Mouse (Mus musculus) Patski (cell line): ENCODE measurements around the gene Hs3st2. TPM values are rescaled to one million over a fixed set of nuclear protein-coding genes. Genes with fewer than 3 reads are reported as not detected.
"Not testable (repeated sequence)": the region's sequence is repeated elsewhere in the genome, so short reads cannot be mapped to it uniquely, and the experiment has no call there.

Experiments used
- ATAC-seq: fragments of 100-300 bp; one replicate; pipeline ENCODE4 v1.8.0; 2021
- CTCF ChIA-PET: fragments of 350-600 bp; sonication (Branson Sonifier 250); formaldehyde crosslinking; loops from one replicate; lab custom pipeline; 2022; ENCODE audit warnings: inconsistent platforms; lab: Charles Lee
- POLR2A ChIA-PET: fragments of 350-600 bp; sonication (Branson Sonifier 250); formaldehyde crosslinking; loops from one replicate; lab custom pipeline; 2022; ENCODE audit warnings: antibody characterized with exemption, inconsistent platforms; lab: Charles Lee
- DNase-seq: peaks from one replicate; pipeline ENCODE4 v3.0.0-alpha.2; 2011; ENCODE audit warnings: low read depth, low spot score
- H3K27me3 ChIP-seq: fragments of 371-371 bp; one replicate; pipeline ENCODE4 v1.5.1; 2021
- CTCF ChIP-seq: fragments of 100-300 bp; IDR thresholded peaks from one replicate; pipeline ENCODE4 v1.5.1; 2021
- in situ Hi-C: fragments of 300-500 bp; cut with MboI; formaldehyde crosslinking; loops from 3 replicates; pipeline ENCODE4 v1.11.1; 2018; ENCODE audit warnings: low pct_unique_long_range_greater_than_20kb, mixed read lengths
- polyA plus RNA-seq: library from polyadenylated mRNA; unstranded; gene quantifications from one replicate; pipeline ENCODE4 v1.2.3, GENCODE M21; 2021

The Hs3st2 gene
- polyA plus RNA-seq = not detected

DNA sequence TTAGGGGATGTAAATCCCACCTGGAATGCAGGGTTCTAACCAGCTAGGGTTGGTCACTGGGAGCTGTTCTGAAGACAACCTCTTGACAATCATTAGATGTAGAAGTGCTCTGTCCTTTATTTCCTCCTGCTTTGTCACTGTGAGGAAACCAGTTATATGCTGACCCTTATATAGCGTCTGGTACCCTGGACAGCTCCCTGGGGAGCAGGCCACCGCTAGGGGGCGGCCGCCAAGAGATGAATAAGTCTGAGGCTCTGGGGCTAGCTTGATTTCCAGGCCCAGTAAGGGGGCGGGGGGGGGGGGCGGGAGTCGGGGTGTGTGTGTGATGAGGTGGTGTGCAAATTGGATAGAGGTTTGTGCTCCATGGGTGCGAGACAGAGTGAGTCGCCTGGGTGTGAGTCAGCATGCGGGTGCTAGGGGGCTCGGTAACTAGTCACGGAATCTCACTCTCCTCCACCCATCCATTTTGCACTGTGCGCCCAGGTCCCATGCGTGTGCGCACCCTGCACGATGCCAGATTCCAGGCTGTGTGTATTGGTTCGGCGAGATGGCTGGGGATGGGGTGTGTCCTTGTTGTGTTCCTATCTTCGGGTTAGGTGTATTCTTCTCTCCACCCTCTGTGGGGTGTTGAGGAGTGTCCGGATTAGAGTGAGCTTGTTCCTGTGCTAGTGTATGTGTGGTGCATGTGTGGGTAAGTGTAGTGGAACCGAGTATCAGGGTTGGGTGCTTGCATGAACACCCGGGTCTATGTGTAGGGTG is at the start of gene Hs3st2:
Gene Hs3st2, plus strand, starts transcription at position 635 of the 759 bp plus-strand sequence.
- ATAC-seq = no peak
- peak; percentile 63 for TF ChIP-seq CTCF
- ChIA-PET POLR2A (no interaction called here), CTCF (interaction anchor here (0.8 kb wide), 1 partner anchor 63 kb away, joined by 4 read pairs; no protein-coding TSS in a partner anchor)
- DNase-seq = no peak
- H3K27me3 ChIP-seq = peaks cover 10% of the 10 kb centered on the region
- in situ Hi-C loops = no loop called here

- ChIA-PET POLR2A (no interaction called here), CTCF (no interaction called here)
- ATAC-seq = no peak
Observed at GRCm38 (mm10) chr7:121348284-121348963, 43.2 kb upstream of the Hs3st2 start.

GRCm38 (mm10) chr7:121351688-121352087 is 40.0 kb upstream of the Hs3st2 start:
- H3K27me3 ChIP-seq = no peaks in the 10 kb centered on the region
- TF ChIP-seq CTCF = no peak
- ATAC-seq (no peak), DNase-seq (no peak)
- CTCF ChIA-PET = interaction anchor here (2.5 kb wide), 1 partner anchor 9 kb away, joined by 5 read pairs; no protein-coding TSS in a partner anchor
- in situ Hi-C loops = no loop called here
- POLR2A ChIA-PET = no interaction called here

More at GRCm38 (mm10) chr7:121348284-121348963, 43.2 kb upstream of the Hs3st2 start:
- no peak for DNase-seq
- no peaks in the 10 kb centered on the region for H3K27me3 ChIP-seq
- in situ Hi-C loops = no loop called here
- no peak for TF ChIP-seq CTCF

DNA sequence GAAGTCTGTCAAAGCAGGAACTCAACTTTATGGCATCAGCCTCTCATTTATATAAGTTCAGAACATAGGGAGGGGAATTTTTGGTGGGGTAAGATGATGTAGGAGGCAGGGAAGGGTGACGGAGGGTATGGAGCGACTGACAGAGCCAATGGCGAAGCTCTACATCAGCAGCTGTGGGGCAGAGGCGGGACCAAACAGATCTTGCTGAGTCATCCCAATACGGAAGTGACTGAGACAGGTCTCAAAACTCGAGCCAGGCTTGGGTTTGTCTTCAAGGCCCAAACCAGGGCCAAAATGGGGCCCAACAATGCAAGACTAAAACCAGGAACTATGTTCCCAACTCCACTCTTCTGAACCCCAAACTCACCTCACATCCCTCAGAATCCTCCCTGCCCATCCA is 30.2 kb upstream of the Hs3st2 start:
- CTCF ChIA-PET = interaction anchor here (1.1 kb wide), 1 partner anchor 9 kb away, joined by 5 read pairs; no protein-coding TSS in a partner anchor
- in situ Hi-C loops, H3K27me3 ChIP-seq, DNase-seq, POLR2A ChIA-PET, ATAC-seq: not testable (repeated sequence)

DNA sequence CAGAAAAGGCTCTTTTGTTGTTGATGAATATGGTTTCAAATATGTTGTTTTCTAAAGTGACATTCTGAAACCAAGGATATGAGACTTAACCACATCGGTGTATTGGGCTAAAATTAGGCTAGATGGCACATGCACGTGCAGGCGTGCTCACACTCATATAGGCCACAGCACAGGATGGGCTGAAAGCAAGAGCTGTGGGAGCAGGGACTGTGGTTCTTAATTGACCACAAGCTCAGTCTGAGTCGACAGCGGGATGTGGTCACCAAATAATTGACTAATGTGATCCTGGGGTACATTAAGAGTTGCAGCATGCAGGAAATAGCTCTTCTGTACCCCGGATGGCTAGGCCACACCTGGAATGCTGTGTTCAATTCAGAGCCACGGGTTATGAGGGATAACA is 26.1 kb upstream of the Hs3st2 start:
- TF ChIP-seq CTCF = no peak
- CTCF ChIA-PET = no interaction called here
- POLR2A ChIA-PET = no interaction called here
- H3K27me3 ChIP-seq = no peaks in the 10 kb centered on the region
- in situ Hi-C loops = no loop called here
- ATAC-seq = no peak
- DNase-seq = no peak

GRCm38 (mm10) chr7:121367185-121367584 is 24.5 kb upstream of the Hs3st2 start:
- POLR2A ChIA-PET = no interaction called here
- in situ Hi-C loops = no loop called here
- no peak for DNase-seq
- CTCF ChIA-PET = no interaction called here
- H3K27me3 ChIP-seq = no peaks in the 10 kb centered on the region
- ATAC-seq = no peak
- TF ChIP-seq CTCF = no peak

DNA sequence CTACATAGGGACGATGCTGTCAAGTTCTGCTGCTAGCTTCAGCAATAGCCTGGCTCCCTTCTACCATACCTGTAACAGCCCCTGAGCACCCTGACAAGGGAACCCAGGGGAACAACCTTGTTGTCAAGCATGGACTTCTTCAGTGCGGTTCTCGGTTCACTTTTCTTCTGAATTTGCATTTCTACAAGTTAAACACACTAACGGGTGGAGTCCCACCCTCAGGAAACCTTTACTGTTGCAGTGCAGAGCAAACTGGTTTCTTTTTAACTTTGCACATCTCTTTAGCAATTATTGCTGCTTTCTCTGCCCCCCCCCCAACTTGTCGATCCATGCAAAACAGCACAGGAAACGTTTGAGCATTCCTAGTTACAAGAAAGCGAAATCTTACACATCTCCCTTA is 19.7 kb upstream of the Hs3st2 start:
- ChIA-PET CTCF (interaction anchor here (0.6 kb wide), 1 partner anchor 8 kb away, joined by 3 read pairs; no protein-coding TSS in a partner anchor), POLR2A (no interaction called here)
- ATAC-seq (no peak), DNase-seq (no peak)
- no peak for TF ChIP-seq CTCF
- in situ Hi-C loops = no loop called here
- peaks cover 11% of the 10 kb centered on the region for H3K27me3 ChIP-seq

DNA sequence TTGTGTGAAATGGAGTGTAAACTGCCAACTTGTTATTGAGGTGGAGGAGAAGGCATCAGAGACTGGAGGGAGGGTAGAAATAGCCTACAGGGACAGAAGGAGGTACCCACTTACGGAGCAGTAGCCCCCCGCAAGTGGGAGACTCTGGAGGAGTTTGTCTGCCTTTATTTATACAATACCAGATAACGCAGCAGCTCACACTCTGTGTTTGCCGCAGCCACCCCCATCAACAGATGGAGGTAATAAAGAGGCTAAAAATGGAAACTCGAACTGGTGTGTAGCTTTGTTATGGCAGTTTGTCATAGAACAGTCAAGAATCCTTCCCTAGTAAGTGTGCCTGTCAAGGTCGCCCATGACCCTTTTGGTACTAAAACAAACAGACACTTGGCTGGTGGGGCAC is 16.2 kb upstream of the Hs3st2 start:
- ChIA-PET POLR2A (no interaction called here), CTCF (no interaction called here)
- DNase-seq = no peak
- in situ Hi-C loops = no loop called here
- no peak for TF ChIP-seq CTCF
- H3K27me3 ChIP-seq = peaks cover 15% of the 10 kb centered on the region
- ATAC-seq = no peak

- DNase-seq (no peak), ATAC-seq (no peak)
- CTCF ChIA-PET = no interaction called here
- in situ Hi-C loops = no loop called here
- H3K27me3 ChIP-seq = peaks cover 15% of the 10 kb centered on the region
- POLR2A ChIA-PET = no interaction called here
- no peak for TF ChIP-seq CTCF
Observed at GRCm38 (mm10) chr7:121378942-121379341, 12.7 kb upstream of the Hs3st2 start.

DNA sequence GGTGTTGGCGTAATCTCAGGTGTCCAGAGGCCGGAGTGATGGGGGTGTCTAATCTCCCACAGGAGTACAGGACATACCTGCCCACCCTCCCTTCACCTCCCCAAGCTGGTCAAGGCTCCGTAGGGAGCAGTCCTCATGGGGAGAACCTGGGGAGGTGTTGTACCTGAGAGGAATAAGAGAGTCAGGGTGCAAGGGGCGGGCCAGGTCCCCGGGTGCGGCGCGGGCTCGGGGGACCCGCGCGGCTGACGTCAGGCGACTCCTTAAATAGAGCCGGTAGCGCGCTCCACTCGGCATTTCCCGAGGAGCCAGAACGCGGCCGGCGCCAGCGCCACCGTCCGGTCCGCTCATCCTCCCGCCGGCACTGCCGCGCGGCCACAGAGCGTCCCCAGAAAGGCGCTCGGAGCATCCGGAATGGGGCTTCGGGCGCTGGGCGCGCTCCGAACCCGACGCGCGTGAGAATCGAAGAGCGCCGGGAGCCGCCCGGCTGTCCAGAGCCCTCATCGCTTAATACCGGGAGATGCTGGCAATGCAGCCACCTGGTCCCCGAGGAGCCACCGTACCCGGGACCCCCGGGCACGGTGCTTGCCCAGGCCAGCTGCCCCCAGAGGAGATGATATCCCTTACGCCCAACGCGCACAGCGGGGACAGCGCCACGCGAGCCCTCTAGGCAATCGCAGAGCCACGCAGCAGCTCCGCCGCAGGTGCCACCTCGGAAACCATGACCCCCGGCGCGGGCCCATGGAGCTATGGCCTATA is 503 bp downstream of the Hs3st2 start:
- POLR2A ChIA-PET = no interaction called here
- CTCF ChIA-PET = no interaction called here
- in situ Hi-C loops = no loop called here
- peaks cover 18% of the 10 kb centered on the region for H3K27me3 ChIP-seq
- no peak for TF ChIP-seq CTCF
- no peak for DNase-seq
- ATAC-seq = no peak

- no peak for DNase-seq
- ATAC-seq = no peak
- POLR2A ChIA-PET = no interaction called here
- in situ Hi-C loops = no loop called here
- peaks cover 19% of the 10 kb centered on the region for H3K27me3 ChIP-seq
- CTCF ChIA-PET = no interaction called here
- TF ChIP-seq CTCF = no peak
Observed at GRCm38 (mm10) chr7:121392740-121392993, 1.0 kb downstream of the Hs3st2 start.
